16 mouse cellular contexts compared by ENCODE assay signal in genomic region chr5:42449581-42449980, GRCm38 (mm10).
DNase-seq lines count a peak whose midpoint lies in the region; ATAC-seq and TF ChIP-seq lines count a peak whose summit lies in the region.
"Had no signal": no experiment of that assay in that cellular context is flagged by ENCODE, and none has a peak within 500 bp of the region (broad histone marks: within the 10 kb centered on the region; RNA-seq: fewer than 3 reads in every experiment).

No protein-coding gene starts in this region.

- no peak for ATAC-seq in heart, embryonic 11.5 days (replicated peaks; ENCODE audit: insufficient number of reproducible peaks, low FRiP score, low TSS enrichment)
- ATAC-seq in lung, embryonic 14.5 days (ENCODE audit: insufficient read depth) = no peak
- ATAC-seq: forebrain, embryonic 14.5 days; Patski had no signal

- H3K4me3 ChIP-seq in heart, embryonic 11.5 days (ENCODE audit: low read depth, low read length) = no peak overlapping the region
- no peak overlapping the region for H3K4me3 ChIP-seq in lung, embryonic 14.5 days (ENCODE audit: low read depth, low read length)
- H3K4me3 ChIP-seq: embryonic facial prominence, embryonic 12.5 days; hindbrain, embryonic 15.5 days; limb, embryonic 15.5 days had no signal

- DNase-seq in heart, adult 11 months = peak; percentile 80
- peak; percentile 24 for DNase-seq in lung, embryonic 14.5 days
- DNase-seq in lung, postnatal 4 days = no peak
- DNase-seq in adrenal gland, postnatal 25 days = peak; percentile 50
- peak; percentile 11 for DNase-seq in kidney, postnatal 10 days
- no peak for DNase-seq in frontal cortex, postnatal 36 days (ENCODE audit: low spot score in 2 of 2)
- DNase-seq in layer of hippocampus, adult 8-10 months (ENCODE audit: low spot score in 2 of 2) = no peak
- DNase-seq: gastrocnemius, postnatal 36 days; retina, postnatal 1 day had no signal

- H3K9ac ChIP-seq in heart, embryonic 11.5 days (ENCODE audit: low read depth, low read length) = no peak overlapping the region
- H3K9ac ChIP-seq in lung, embryonic 14.5 days = no peak overlapping the region
- H3K9ac ChIP-seq: embryonic facial prominence, embryonic 12.5 days; hindbrain, embryonic 15.5 days; limb, embryonic 15.5 days had no signal

- H3K4me1 ChIP-seq in heart, embryonic 11.5 days (ENCODE audit: control insufficient read depth, insufficient read depth, low read length) = peaks cover 4% of the 10 kb centered on the region; the same call in 1 of the 2 replicates
- H3K4me1 ChIP-seq in lung, embryonic 14.5 days (ENCODE audit: insufficient read depth) = no peaks in the 10 kb centered on the region
- H3K4me1 ChIP-seq: embryonic facial prominence, embryonic 12.5 days; hindbrain, embryonic 15.5 days; limb, embryonic 15.5 days had no signal

- no peaks in the 10 kb centered on the region for H3K36me3 ChIP-seq in heart, embryonic 11.5 days (ENCODE audit: control insufficient read depth, insufficient read depth, low read length)
- H3K36me3 ChIP-seq in lung, embryonic 14.5 days (ENCODE audit: insufficient read depth) = no peaks in the 10 kb centered on the region
- H3K36me3 ChIP-seq: embryonic facial prominence, embryonic 12.5 days; hindbrain, embryonic 15.5 days; limb, embryonic 15.5 days had no signal

- WGBS in heart, embryonic 11.5 days (ENCODE audit: insufficient replicate concordance) = 73% methylated on average over 2 of the region's 2 CpGs
- WGBS in lung, embryonic 14.5 days = 60% methylated on average over 2 of the region's 2 CpGs

- no peaks in the 10 kb centered on the region for H3K9me3 ChIP-seq in heart, embryonic 11.5 days (replicated peaks; ENCODE audit: control insufficient read depth, low read length)
- H3K9me3 ChIP-seq in lung, embryonic 14.5 days (ENCODE audit: low read depth, low read length) = no peaks in the 10 kb centered on the region
- H3K9me3 ChIP-seq: embryonic facial prominence, embryonic 12.5 days; hindbrain, embryonic 15.5 days; limb, embryonic 15.5 days had no signal

- TF ChIP-seq CTCF in lung, embryonic 14.5 days (IDR thresholded peaks at IDR 0.05; ENCODE audit: low read depth) = no peak

- H3K27me3 ChIP-seq in heart, embryonic 11.5 days (ENCODE audit: control insufficient read depth, insufficient read depth, low read length) = no peaks in the 10 kb centered on the region
- no peaks in the 10 kb centered on the region for H3K27me3 ChIP-seq in lung, embryonic 14.5 days (ENCODE audit: insufficient read depth, low read length)
- H3K27me3 ChIP-seq: embryonic facial prominence, embryonic 12.5 days; hindbrain, embryonic 15.5 days; limb, embryonic 15.5 days had no signal

- no peak overlapping the region for H3K27ac ChIP-seq in heart, embryonic 11.5 days (ENCODE audit: low read depth, low read length)
- H3K27ac ChIP-seq in lung, embryonic 14.5 days (ENCODE audit: low read depth) = no peak overlapping the region
- H3K27ac ChIP-seq: embryonic facial prominence, embryonic 12.5 days; hindbrain, embryonic 15.5 days; limb, embryonic 15.5 days; macrophage had no signal

- no peak overlapping the region for H3K4me2 ChIP-seq in heart, embryonic 11.5 days
- no peak overlapping the region for H3K4me2 ChIP-seq in lung, embryonic 14.5 days
- H3K4me2 ChIP-seq: embryonic facial prominence, embryonic 12.5 days; hindbrain, embryonic 15.5 days; limb, embryonic 15.5 days had no signal

Comparison
In these comparisons a context has a peak if more than half of its experiments do, and no peak if none do; other contexts are left out.
1. DNase-seq: peak in heart, adult 11 months (single experiment), lung, embryonic 14.5 days (single experiment), adrenal gland, postnatal 25 days (single experiment) and kidney, postnatal 10 days (single experiment); none in lung, postnatal 4 days (0 of 2), frontal cortex, postnatal 36 days (0 of 2) and layer of hippocampus, adult 8-10 months (0 of 2).